8 mouse cellular contexts compared by ENCODE assay signal in genomic region chr14:76764390-76764796, GRCm38 (mm10).
DNase-seq lines count a peak whose midpoint lies in the region; TF ChIP-seq lines count a peak whose summit lies in the region.

No protein-coding gene starts in this region.

- no peaks in the 10 kb centered on the region for H3K27me3 ChIP-seq in kidney, adult 2 months (replicated peaks; ENCODE audit: control insufficient read depth, insufficient read depth, low read length)

- H3K4me1 ChIP-seq in kidney, adult 2 months (ENCODE audit: control insufficient read depth, insufficient read depth, low read length): no peaks in the 10 kb centered on the region

- peak; percentile 8 for DNase-seq in kidney, adult 11 months
- DNase-seq in kidney, adult 2 months: no peak
- peak; percentile 50 for DNase-seq in ZHBTc4 (ENCODE audit: low read depth, low spot score)
- DNase-seq in frontal cortex, postnatal 36 days (ENCODE audit: low spot score in 2 of 2): peak; percentile 66 to 80
- DNase-seq in layer of hippocampus, adult 9-11 months: peak; percentile 87
- DNase-seq in lung, postnatal 25 days (ENCODE audit: low spot score): peak; percentile 68
- DNase-seq in thymus, adult 18-20 months: peak; percentile 15 to 17
- no peak for DNase-seq in gastrocnemius, postnatal 25 days

- 49% methylated on average over 7 of the region's 7 CpGs for WGBS in kidney, adult 2 months

- H3K4me3 ChIP-seq in kidney, adult 2 months (ENCODE audit: insufficient read depth, low read depth, low read length): no peak overlapping the region

- TF ChIP-seq CTCF in kidney, adult 2 months (conservative IDR thresholded peaks at IDR 0.05; ENCODE audit: insufficient read depth, insufficient read length, low read depth, low read length): no peak

- H3K27ac ChIP-seq in kidney, adult 2 months (ENCODE audit: insufficient read depth, low read depth, low read length): no peak overlapping the region

- no peak for TF ChIP-seq POLR2A in kidney, adult 2 months (IDR thresholded peaks at IDR 0.05; ENCODE audit: low read depth, low read length)

- H3K36me3 ChIP-seq in kidney, adult 2 months (ENCODE audit: control insufficient read depth, insufficient read depth, low read length): no peaks in the 10 kb centered on the region

Comparison
In these comparisons a context has a peak if more than half of its experiments do, and no peak if none do; other contexts are left out.
1. DNase-seq: peak in kidney, adult 11 months (single experiment), ZHBTc4 (single experiment), frontal cortex, postnatal 36 days (2 of 2), layer of hippocampus, adult 9-11 months (single experiment), lung, postnatal 25 days (single experiment) and thymus, adult 18-20 months (2 of 2); none in kidney, adult 2 months (single experiment) and gastrocnemius, postnatal 25 days (single experiment).